Mouse (Mus musculus) adrenal gland, adult 2 months (tissue): ENCODE measurements around the gene Zfp322a. TPM values are rescaled to one million over a fixed set of nuclear protein-coding genes. Genes with fewer than 3 reads are reported as not detected.
"Not testable (repeated sequence)": the region's sequence is repeated elsewhere in the genome, so short reads cannot be mapped to it uniquely, and the experiment has no call there.

Source experiments
- DNase-seq: peaks from one replicate; pipeline ENCODE4 v3.0.0; 2021
- polyA plus RNA-seq: library from polyadenylated mRNA; depleted of rRNA; stranded (reverse); fragments of >200 nt; gene quantifications from 2 replicates; pipeline ENCODE4 v1.2.3, GENCODE M21; 2012; rRNA removed
- total RNA-seq, 2 experiments: library from RNA; stranded (reverse); gene quantifications; 2 replicates each; pipeline ENCODE4 v1.2.3; 2021

The Zfp322a gene
- total and polyA plus RNA-seq, 3 experiments, result 0.53 to 20.7 (median 16.3) TPM

DNA sequence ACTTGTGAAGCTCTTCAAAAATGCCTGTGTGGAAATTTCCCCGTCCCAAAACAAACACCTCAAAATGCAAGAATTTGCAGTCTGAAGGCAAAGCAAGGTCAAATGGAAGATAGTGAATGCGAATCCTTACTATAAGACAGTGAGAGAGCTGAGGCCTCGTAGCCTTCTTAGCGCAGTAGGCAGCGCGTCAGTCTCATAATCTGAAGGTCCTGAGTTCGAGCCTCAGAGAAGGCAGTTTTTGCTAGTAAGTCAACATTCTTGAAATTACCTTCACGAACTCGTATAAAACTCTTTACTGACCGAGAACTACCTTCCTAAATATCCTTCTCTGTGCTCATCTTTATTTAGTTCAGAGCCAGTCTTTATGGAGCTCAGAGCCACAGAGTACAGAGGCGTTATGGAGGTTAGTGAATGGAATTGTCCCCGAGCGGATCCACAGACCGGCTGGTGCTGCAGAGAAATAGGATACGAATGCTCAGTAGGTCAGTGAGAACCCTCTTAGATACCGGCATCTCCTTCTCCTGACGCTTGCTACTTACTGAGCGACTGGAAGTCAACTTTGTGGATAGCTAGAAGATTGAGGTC, 51.6 kb downstream of the Zfp322a start:
- no peak for DNase-seq

DNA sequence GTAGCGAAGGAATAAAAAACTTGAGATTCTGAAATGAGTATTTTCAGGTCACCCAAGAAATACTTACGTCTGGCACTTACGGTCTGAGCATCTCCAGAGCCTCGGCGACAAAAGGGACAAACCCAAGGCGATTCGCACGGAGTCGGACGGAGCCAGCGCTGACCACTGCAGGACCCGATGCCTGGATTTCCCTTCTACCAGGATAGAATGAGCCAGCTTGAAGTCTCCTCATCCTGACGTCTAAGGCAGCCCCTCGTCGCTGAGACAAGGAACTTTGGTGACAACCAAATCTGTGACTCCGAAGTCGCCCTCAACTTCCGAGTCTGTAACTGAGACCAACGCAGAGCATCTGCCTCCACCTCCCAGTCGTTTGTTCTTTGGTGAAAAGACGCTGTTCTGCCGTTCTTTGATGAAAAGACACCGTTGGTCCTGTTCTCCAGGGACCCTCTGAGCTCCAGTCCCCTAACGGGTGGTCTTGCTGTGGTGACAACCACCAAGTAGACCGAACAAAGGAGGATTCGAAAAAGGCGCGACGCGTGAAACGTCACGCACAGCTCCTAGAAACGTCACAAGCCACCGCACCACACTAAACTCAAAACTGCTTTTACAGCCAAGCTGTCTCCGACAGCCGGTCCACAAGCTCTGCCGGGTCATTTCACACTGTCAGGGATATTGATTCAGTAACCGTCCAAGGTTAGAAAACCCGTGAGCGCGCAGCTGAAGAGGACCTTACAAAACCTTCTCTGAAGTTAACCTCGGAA, 55.9 kb downstream of the Zfp322a start:
- no peak for DNase-seq

DNA sequence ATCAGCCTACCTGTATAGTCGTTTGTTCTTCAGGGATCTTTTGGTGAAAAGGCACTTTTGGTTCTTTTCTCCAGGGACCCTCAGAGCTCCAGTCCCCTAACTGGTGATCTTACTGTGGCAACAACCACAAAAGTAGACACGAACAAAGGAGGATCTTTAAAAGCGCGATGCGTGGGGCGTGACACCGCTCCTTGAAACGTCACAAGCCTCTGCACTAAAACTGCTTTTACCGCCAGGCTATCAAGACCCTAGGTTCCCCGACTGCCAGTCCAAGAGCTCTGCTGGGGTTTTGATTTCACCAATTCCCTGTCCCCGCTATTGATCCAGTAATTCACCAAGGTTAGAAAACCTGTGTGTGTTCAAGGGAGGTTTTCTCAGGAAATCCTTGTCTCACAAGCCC, 59.0 kb downstream of the Zfp322a start:
- no peak for DNase-seq

DNA sequence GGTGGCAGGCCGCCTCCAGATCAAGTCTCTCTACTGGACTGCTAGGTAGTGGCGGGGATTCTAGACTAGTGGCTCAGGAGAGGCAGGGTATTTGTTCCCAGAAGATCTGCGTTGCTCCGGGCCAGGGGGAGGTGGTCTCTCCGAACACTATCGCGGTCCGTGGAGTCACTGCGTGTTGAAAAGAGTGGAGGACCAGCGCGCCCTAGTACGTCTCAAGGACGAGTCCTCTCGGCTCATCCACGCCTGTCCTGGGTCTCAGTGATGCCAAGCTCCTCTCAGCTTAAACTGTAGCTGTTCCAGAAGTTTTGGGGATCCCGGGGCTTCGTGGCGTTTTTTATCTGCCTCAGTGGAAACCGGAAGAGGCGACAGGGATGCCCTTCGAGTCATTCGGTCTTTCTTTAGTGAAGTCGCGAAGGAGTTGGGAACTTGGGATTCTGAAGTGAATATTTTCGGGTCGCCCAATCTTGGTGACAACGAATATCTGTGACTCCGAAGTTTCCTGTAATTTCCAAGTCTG, 59.5 kb downstream of the Zfp322a start:
- DNase-seq, result no peak

DNA sequence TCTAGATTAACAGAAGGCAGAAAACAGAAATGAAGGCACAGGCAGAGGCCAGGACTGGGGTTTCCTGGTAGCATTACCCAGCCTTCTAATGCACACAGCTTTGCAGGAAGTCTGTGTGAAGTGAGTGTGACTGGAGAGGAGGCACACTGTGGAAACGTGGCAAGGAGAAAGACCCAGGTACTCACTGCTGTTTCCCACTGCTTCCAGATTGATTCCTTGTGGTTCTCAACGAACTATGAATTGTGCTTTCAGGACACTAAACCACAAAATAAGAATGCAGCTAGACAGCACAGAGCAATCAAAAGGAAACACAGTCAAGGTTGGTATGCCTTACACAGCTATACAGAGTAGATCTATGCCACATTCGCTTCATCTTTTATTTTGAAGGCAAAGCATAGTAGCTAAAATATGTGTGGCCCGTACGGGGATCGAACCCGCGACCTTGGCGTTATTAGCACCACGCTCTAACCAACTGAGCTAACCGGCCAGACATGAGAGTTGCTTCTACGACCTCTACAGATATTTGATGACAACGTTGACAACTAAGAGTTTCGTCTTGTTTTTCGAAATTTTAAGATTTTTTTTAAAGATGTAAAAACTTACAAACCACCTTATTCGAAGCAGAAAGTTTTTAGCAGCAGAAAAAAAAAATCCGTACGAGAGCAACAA, 60.2 kb downstream of the Zfp322a start:
- DNase-seq, result not testable (repeated sequence)

DNA sequence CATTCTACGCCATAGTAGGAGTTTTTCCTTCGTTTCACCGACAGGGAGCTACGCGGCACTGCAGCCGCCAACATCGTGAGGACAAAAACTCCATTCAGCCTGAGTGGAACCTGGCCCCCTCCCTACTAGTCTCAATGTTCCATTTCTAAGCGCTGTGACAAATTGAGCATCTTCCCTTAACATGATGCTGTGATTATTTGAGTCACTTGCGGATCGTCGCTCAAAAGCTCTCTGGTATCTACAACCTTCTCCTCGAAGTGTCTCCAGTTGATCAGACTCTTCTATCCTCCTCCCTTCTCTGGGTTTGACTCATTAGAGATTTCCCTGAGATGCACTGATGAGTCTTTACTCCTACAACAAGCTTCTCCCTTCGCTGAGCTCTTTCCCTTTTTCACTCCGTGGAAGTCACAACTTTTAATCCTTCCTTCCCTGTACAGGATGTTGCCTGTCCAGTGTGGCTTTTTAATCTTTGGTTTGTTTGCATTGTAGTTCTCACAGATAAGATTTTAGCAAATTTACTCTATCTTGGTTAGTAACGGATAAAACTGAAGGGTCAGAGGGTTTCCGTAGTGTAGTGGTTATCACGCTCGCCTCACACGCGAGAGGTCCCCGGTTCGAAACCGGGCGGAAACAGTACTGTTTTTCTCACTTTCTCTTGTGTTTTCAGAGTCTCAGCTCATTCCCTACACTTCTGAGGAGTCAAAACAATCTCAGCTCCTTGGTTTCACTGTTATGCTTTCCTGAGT, 61.8 kb downstream of the Zfp322a start:
- DNase-seq, result no peak

DNA sequence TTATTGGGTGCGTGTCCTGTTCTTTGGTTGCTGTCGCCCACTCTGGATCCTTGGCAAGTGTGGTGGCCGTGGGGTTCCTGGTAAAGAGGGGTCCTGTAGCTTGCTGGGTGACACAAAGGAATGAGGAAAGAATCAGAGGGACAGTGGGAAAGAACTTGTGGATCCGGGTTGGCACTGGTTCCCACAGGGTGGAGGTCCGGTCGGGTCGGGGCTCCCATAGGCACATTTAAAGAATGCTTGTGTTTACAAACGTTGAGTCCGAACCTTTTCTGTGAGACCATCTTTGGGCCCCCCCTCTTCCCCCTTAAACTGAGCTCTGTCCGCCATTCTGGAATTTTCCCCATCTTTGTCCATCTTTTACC, 62.3 kb downstream of the Zfp322a start:
- DNase-seq, result no peak

Other genes starting within 250 kb of the Zfp322a start
- not detected for gene Vmn1r218, start 236.1 kb downstream of the Zfp322a start, total RNA-seq
- not detected in 2 replicates for gene Vmn1r218, start 236.1 kb downstream of the Zfp322a start, polyA plus RNA-seq
- gene Vmn1r219, start 209.9 kb downstream of the Zfp322a start, total RNA-seq, result not detected
- gene Vmn1r219, start 209.9 kb downstream of the Zfp322a start, polyA plus RNA-seq, result not detected in 2 replicates
- not detected for gene Vmn1r220, start 181.2 kb downstream of the Zfp322a start, total RNA-seq
- not detected in 2 replicates for gene Vmn1r220, start 181.2 kb downstream of the Zfp322a start, polyA plus RNA-seq
- not detected for gene Vmn1r221, start 155.1 kb downstream of the Zfp322a start, total RNA-seq
- not detected in 2 replicates for gene Vmn1r221, start 155.1 kb downstream of the Zfp322a start, polyA plus RNA-seq
- not detected for gene Vmn1r222, start 133.3 kb downstream of the Zfp322a start, total RNA-seq
- not detected in 2 replicates for gene Vmn1r222, start 133.3 kb downstream of the Zfp322a start, polyA plus RNA-seq
- gene Vmn1r223, start 122.1 kb downstream of the Zfp322a start, total RNA-seq, result not detected
- gene Vmn1r223, start 122.1 kb downstream of the Zfp322a start, polyA plus RNA-seq, result not detected in 2 replicates
- gene Abt1, start 54.7 kb upstream of the Zfp322a start, total RNA-seq, result 1 to 10 TPM; 7.0 to 8.5 TPM
- 1.1 TPM in 2 replicates for gene Abt1, start 54.7 kb upstream of the Zfp322a start, polyA plus RNA-seq
- not detected for gene Btn1a1, start 96.7 kb upstream of the Zfp322a start, total RNA-seq
- gene Btn1a1, start 96.7 kb upstream of the Zfp322a start, polyA plus RNA-seq, result not detected in 2 replicates
- gene Btn2a2, start 119.6 kb upstream of the Zfp322a start, total RNA-seq, result not detected
- gene Btn2a2, start 119.6 kb upstream of the Zfp322a start, polyA plus RNA-seq, result not detected in 2 replicates
- gene Hist1h4h, start 161.8 kb upstream of the Zfp322a start, total RNA-seq, result 100 to 1,000 TPM; 338 to 400 TPM
- gene Hist1h4h, start 161.8 kb upstream of the Zfp322a start, polyA plus RNA-seq, result 20.2 and 33.8 TPM in 2 replicates
- gene Hist1h2af, start 164.7 kb upstream of the Zfp322a start, total RNA-seq, result 10 to 100 TPM; 17.9 to 20.0 TPM
- 24.9 and 66.0 TPM in 2 replicates for gene Hist1h2af, start 164.7 kb upstream of the Zfp322a start, polyA plus RNA-seq
- 1 to 10 TPM; 2.2 to 7.1 TPM for gene Hist1h3g, start 166.2 kb upstream of the Zfp322a start, total RNA-seq
- gene Hist1h3g, start 166.2 kb upstream of the Zfp322a start, polyA plus RNA-seq, result 3.2 and 3.5 TPM in 2 replicates
- 1 to 10 TPM; 3.0 to 3.2 TPM for gene Hist1h2bh, start 174.2 kb upstream of the Zfp322a start, total RNA-seq
- gene Hist1h2bh, start 174.2 kb upstream of the Zfp322a start, polyA plus RNA-seq, result 1.2 and 1.5 TPM in 2 replicates
- gene Hist1h3f, start 174.8 kb upstream of the Zfp322a start, total RNA-seq, result 10 to 100 TPM; 16.8 to 18.0 TPM
- 3.0 and 3.1 TPM in 2 replicates for gene Hist1h3f, start 174.8 kb upstream of the Zfp322a start, polyA plus RNA-seq
- 10 to 100 TPM; 37.2 to 51.6 TPM for gene Hist1h4f, start 182.4 kb upstream of the Zfp322a start, total RNA-seq
- 0.40 and 2.2 TPM in 2 replicates for gene Hist1h4f, start 182.4 kb upstream of the Zfp322a start, polyA plus RNA-seq
- 1 to 10 TPM; 2.4 to 3.4 TPM for gene Hist1h1d, start 184.1 kb upstream of the Zfp322a start, total RNA-seq
- gene Hist1h1d, start 184.1 kb upstream of the Zfp322a start, polyA plus RNA-seq, result not detected in 2 replicates
- gene Hist1h3e, start 193.2 kb upstream of the Zfp322a start, total RNA-seq, result 10 to 100 TPM; 41.4 to 51.2 TPM
- gene Hist1h3e, start 193.2 kb upstream of the Zfp322a start, polyA plus RNA-seq, result 12.8 and 14.0 TPM in 2 replicates
- gene Hist1h2ae, start 202.0 kb upstream of the Zfp322a start, total RNA-seq, result 1 to 10 TPM; 2.7 to 4.9 TPM
- 0.90 and 3.7 TPM in 2 replicates for gene Hist1h2ae, start 202.0 kb upstream of the Zfp322a start, polyA plus RNA-seq
- gene Hist1h2bg, start 202.2 kb upstream of the Zfp322a start, total RNA-seq, result 10 to 100 TPM; 41.1 to 60.2 TPM
- gene Hist1h2bg, start 202.2 kb upstream of the Zfp322a start, polyA plus RNA-seq, result 25.3 and 27.0 TPM in 2 replicates
- 10 to 100 TPM; 17.9 to 21.6 TPM for gene Hist1h2bf, start 205.0 kb upstream of the Zfp322a start, total RNA-seq
- gene Hist1h2bf, start 205.0 kb upstream of the Zfp322a start, polyA plus RNA-seq, result 0.80 and 5.5 TPM in 2 replicates
- gene Hist1h2ad, start 205.2 kb upstream of the Zfp322a start, total RNA-seq, result 1 to 10 TPM; 2.9 to 6.4 TPM
- 2.5 and 3.2 TPM in 2 replicates for gene Hist1h2ad, start 205.2 kb upstream of the Zfp322a start, polyA plus RNA-seq
- 1 to 10 TPM; 3.7 to 6.5 TPM for gene Hist1h3d, start 206.6 kb upstream of the Zfp322a start, total RNA-seq
- 3.7 TPM in 2 replicates for gene Hist1h3d, start 206.6 kb upstream of the Zfp322a start, polyA plus RNA-seq
- 100 to 1,000 TPM; 118 to 129 TPM for gene Hist1h4d, start 212.4 kb upstream of the Zfp322a start, total RNA-seq
- 2.6 and 2.7 TPM in 2 replicates for gene Hist1h4d, start 212.4 kb upstream of the Zfp322a start, polyA plus RNA-seq